Mouse (Mus musculus): ENCODE results near the gene Pzp. TPM values are rescaled to one million over a fixed set of nuclear protein-coding genes. Genes with fewer than 3 reads are reported as not detected.

Gene Pzp
- polyA plus RNA-seq, 1 experiment, result 4.1 TPM

Other genes with a start within 250 kb of the Pzp start
- 0.32 and 1.1 TPM in 2 replicates for gene Tead4, start 225.9 kb downstream of the Pzp start, polyA plus RNA-seq (2012; ENCODE audit: insufficient read depth, insufficient read length, missing spikeins)
- gene Tulp3, start 170.9 kb downstream of the Pzp start, polyA plus RNA-seq (2012; ENCODE audit: insufficient read depth, insufficient read length, missing spikeins), result 4.2 and 6.4 TPM in 2 replicates
- 11.1 and 13.1 TPM in 2 replicates for gene Rhno1, start 163.8 kb downstream of the Pzp start, polyA plus RNA-seq (2012; ENCODE audit: insufficient read depth, insufficient read length, missing spikeins)
- gene Foxm1, start 163.8 kb downstream of the Pzp start, polyA plus RNA-seq (2012; ENCODE audit: insufficient read depth, insufficient read length, missing spikeins), result 0.28 TPM in 1 of 2 replicates, not detected in the other
- not detected in 2 replicates for gene Tex52, start 151.3 kb downstream of the Pzp start, polyA plus RNA-seq (2012; ENCODE audit: insufficient read depth, insufficient read length, missing spikeins)
- not detected in 2 replicates for gene Gm44596, start 151.2 kb downstream of the Pzp start, polyA plus RNA-seq (2012; ENCODE audit: insufficient read depth, insufficient read length, missing spikeins)
- 1.1 and 2.3 TPM in 2 replicates for gene Nrip2, start 127.4 kb downstream of the Pzp start, polyA plus RNA-seq (2012; ENCODE audit: insufficient read depth, insufficient read length, missing spikeins)
- 6.9 and 18.1 TPM in 2 replicates for gene Itfg2, start 101.8 kb downstream of the Pzp start, polyA plus RNA-seq (2012; ENCODE audit: insufficient read depth, insufficient read length, missing spikeins)
- 90.5 and 140 TPM in 2 replicates for gene Fkbp4, start 88.0 kb downstream of the Pzp start, polyA plus RNA-seq (2012; ENCODE audit: insufficient read depth, insufficient read length, missing spikeins)
- gene A2ml1, start 54.9 kb upstream of the Pzp start, polyA plus RNA-seq (2012; ENCODE audit: insufficient read depth, insufficient read length, missing spikeins), result not detected in 2 replicates
- gene Klrb1a, start 96.8 kb upstream of the Pzp start, polyA plus RNA-seq (2012; ENCODE audit: insufficient read depth, insufficient read length, missing spikeins), result not detected in 2 replicates
- gene Clec2h, start 135.7 kb upstream of the Pzp start, polyA plus RNA-seq (2012; ENCODE audit: insufficient read depth, insufficient read length, missing spikeins), result not detected in 2 replicates
- gene Klrb1, start 196.3 kb upstream of the Pzp start, polyA plus RNA-seq (2012; ENCODE audit: insufficient read depth, insufficient read length, missing spikeins), result not detected in 2 replicates